Comparison of ENCODE assay signal across 9 mouse cellular contexts in the genomic region with DNA sequence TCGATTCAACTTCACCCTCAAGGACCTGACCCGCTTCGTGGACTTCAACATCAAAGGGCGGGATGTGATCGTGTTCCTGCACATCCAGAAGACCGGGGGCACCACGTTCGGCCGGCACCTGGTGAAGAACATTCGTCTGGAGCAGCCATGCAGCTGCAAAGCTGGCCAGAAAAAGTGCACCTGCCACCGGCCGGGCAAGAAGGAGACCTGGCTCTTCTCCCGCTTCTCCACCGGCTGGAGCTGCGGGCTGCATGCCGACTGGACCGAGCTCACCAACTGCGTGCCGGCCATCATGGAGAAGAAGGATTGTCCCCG. TPM values are rescaled to one million over a fixed set of nuclear protein-coding genes. Genes with fewer than 3 reads are reported as not detected.
DNase-seq lines count a peak whose midpoint lies in the region; ATAC-seq lines count a peak whose summit lies in the region.
"Had no signal": no experiment of that assay in that cellular context is flagged by ENCODE, and none has a peak within 500 bp of the region (broad histone marks: within the 10 kb centered on the region; RNA-seq: fewer than 3 reads in every experiment).

No protein-coding gene starts in this region.

- H3K36me3 ChIP-seq in lung, embryonic 15.5 days, result no peaks in the 10 kb centered on the region
- no peaks in the 10 kb centered on the region for H3K36me3 ChIP-seq in forebrain, embryonic 14.5 days (ENCODE audit: control insufficient read depth, insufficient read depth, low read length)
- no peaks in the 10 kb centered on the region for H3K36me3 ChIP-seq in liver, embryonic 12.5 days
- H3K36me3 ChIP-seq in stomach, embryonic 14.5 days (ENCODE audit: control insufficient read depth, insufficient read depth, low read length), result no peaks in the 10 kb centered on the region

- H3K4me3 ChIP-seq in lung, embryonic 15.5 days, result peak overlapping the region; percentile 72
- H3K4me3 ChIP-seq in forebrain, embryonic 14.5 days (ENCODE audit: low read depth, low read length), result peak overlapping the region; percentile 62
- H3K4me3 ChIP-seq in liver, embryonic 12.5 days, result peak overlapping the region; percentile 55
- H3K4me3 ChIP-seq in stomach, embryonic 14.5 days (ENCODE audit: low read depth, low read length), result peak overlapping the region; percentile 70

- peaks cover 16% of the 10 kb centered on the region for H3K4me1 ChIP-seq in lung, embryonic 15.5 days
- H3K4me1 ChIP-seq in forebrain, embryonic 14.5 days (ENCODE audit: control insufficient read depth, insufficient read depth, low read length), result no peaks in the 10 kb centered on the region; the same call in 1 of the 2 replicates
- no peaks in the 10 kb centered on the region for H3K4me1 ChIP-seq in liver, embryonic 12.5 days
- H3K4me1 ChIP-seq in stomach, embryonic 14.5 days (ENCODE audit: control insufficient read depth, insufficient read depth, low read length), result peaks cover 6% of the 10 kb centered on the region

- WGBS in lung, embryonic 15.5 days, result 2% methylated on average over 20 of the region's 20 CpGs
- 0% methylated on average over 20 of the region's 20 CpGs for WGBS in forebrain, embryonic 14.5 days
- 3% methylated on average over 20 of the region's 20 CpGs for WGBS in liver, embryonic 12.5 days (ENCODE audit: insufficient replicate concordance)
- 3% methylated on average over 20 of the region's 20 CpGs for WGBS in stomach, embryonic 14.5 days

- H3K27ac ChIP-seq in lung, embryonic 15.5 days, result no peak overlapping the region
- H3K27ac ChIP-seq in forebrain, embryonic 14.5 days (ENCODE audit: low read depth, low read length), result no peak overlapping the region
- no peak overlapping the region for H3K27ac ChIP-seq in liver, embryonic 12.5 days
- H3K27ac ChIP-seq in stomach, embryonic 14.5 days (ENCODE audit: low read length), result no peak overlapping the region

- peak; percentile 9 to 59 for DNase-seq in adrenal gland, adult (ENCODE audit: inconsistent age in 2 of 2, low spot score in 1 of 2)
- DNase-seq in adrenal gland, adult 8-10 months, result no peak
- no peak for DNase-seq in lung, adult 18-20 months
- peak; percentile 5 for DNase-seq in forebrain, embryonic 14.5 days (ENCODE audit: low spot score)

- ATAC-seq in lung, embryonic 15.5 days (ENCODE audit: borderline replicate concordance, extremely low read depth, low FRiP score, low TSS enrichment), result no peak
- no peak for ATAC-seq in forebrain, embryonic 14.5 days
- ATAC-seq in liver, embryonic 12.5 days, result no peak
- ATAC-seq in stomach, embryonic 14.5 days (ENCODE audit: insufficient number of reproducible peaks, insufficient read depth, low FRiP score, low read depth), result no peak
- no peak for ATAC-seq in activated CD4-positive, CD25-positive, alpha-beta regulatory T cell, adult 4 months

- peak overlapping the region; percentile 96 for H3K4me2 ChIP-seq in lung, embryonic 15.5 days
- H3K4me2 ChIP-seq in forebrain, embryonic 14.5 days (ENCODE audit: low read length), result peak overlapping the region; percentile 99
- H3K4me2 ChIP-seq in liver, embryonic 12.5 days, result peak overlapping the region; percentile 74
- peak overlapping the region; percentile 99 for H3K4me2 ChIP-seq in stomach, embryonic 14.5 days (replicated peaks; ENCODE audit: low read depth, low read length)

- H3K27me3 ChIP-seq in lung, embryonic 15.5 days, result peaks cover 56% of the 10 kb centered on the region
- H3K27me3 ChIP-seq in forebrain, embryonic 14.5 days (replicated peaks; ENCODE audit: control insufficient read depth, insufficient read depth, low read length), result peaks cover 31% of the 10 kb centered on the region
- H3K27me3 ChIP-seq in liver, embryonic 12.5 days (replicated peaks), result peaks cover 66% of the 10 kb centered on the region
- H3K27me3 ChIP-seq in stomach, embryonic 14.5 days (ENCODE audit: control insufficient read depth, insufficient read depth, low read length), result peaks cover 7% of the 10 kb centered on the region; the same call in 1 of the 2 replicates

- peak overlapping the region; percentile 51 for H3K9ac ChIP-seq in lung, embryonic 15.5 days
- peak overlapping the region; percentile 65 for H3K9ac ChIP-seq in forebrain, embryonic 14.5 days (ENCODE audit: low read length)
- H3K9ac ChIP-seq in liver, embryonic 12.5 days, result no peak overlapping the region
- H3K9ac ChIP-seq in stomach, embryonic 14.5 days (replicated peaks; ENCODE audit: low read depth, low read length), result peak overlapping the region; percentile 53; the same call in 1 of the 2 replicates

- no peaks in the 10 kb centered on the region for H3K9me3 ChIP-seq in lung, embryonic 15.5 days
- H3K9me3 ChIP-seq in forebrain, embryonic 14.5 days (replicated peaks; ENCODE audit: control insufficient read depth, low read length), result no peaks in the 10 kb centered on the region
- H3K9me3 ChIP-seq in liver, embryonic 12.5 days (replicated peaks), result no peaks in the 10 kb centered on the region
- H3K9me3 ChIP-seq in stomach, embryonic 14.5 days (ENCODE audit: control insufficient read depth, low read depth, low read length), result no peaks in the 10 kb centered on the region

RNA-seq across cellular contexts. Expression of a gene that starts 0.6 kb away (rescaled TPM):
- 1 to 10 TPM in 2 of 4 experiments, under 1 TPM in 2; 0.41 to 2.3 (median 1.0) TPM for total RNA-seq in adrenal gland, adult 8-10 months (2022)
- 1.1 and 1.8 TPM in 2 replicates for polyA plus RNA-seq in lung, embryonic 15.5 days (2015; fragmentation: Nextera tagmentation; extraction: Ambion mirVana)
- polyA plus RNA-seq in forebrain, embryonic 14.5 days (2014; fragmentation: Nextera tagmentation; extraction: Ambion mirVana), result 0.50 and 1.3 TPM in 2 replicates
- polyA plus RNA-seq in liver, embryonic 12.5 days (2016; fragmentation: Nextera tagmentation; extraction: Ambion mirVana), result not detected in 2 replicates
- 0.57 and 0.75 TPM in 2 replicates for polyA plus RNA-seq in stomach, embryonic 14.5 days (2014; fragmentation: Nextera tagmentation; extraction: Ambion mirVana)
- not detected for polyA plus RNA-seq in activated CD4-positive, CD25-positive, alpha-beta regulatory T cell, adult 4 months (2017; shearing (Covaris generic))
- total RNA-seq: neutrophil, adult 5-6 weeks had no signal

RNA-seq across cellular contexts. Expression of a gene that starts 39.5 kb away (rescaled TPM):
- total RNA-seq in adrenal gland, adult 8-10 months (2022), result 10 to 100 TPM; 13.2 to 26.1 (median 19.4) TPM
- polyA plus RNA-seq in lung, embryonic 15.5 days (2015; fragmentation: Nextera tagmentation; extraction: Ambion mirVana), result 12.6 and 20.3 TPM in 2 replicates
- 7.3 and 13.3 TPM in 2 replicates for polyA plus RNA-seq in forebrain, embryonic 14.5 days (2014; fragmentation: Nextera tagmentation; extraction: Ambion mirVana)
- 2.7 and 3.2 TPM in 2 replicates for polyA plus RNA-seq in liver, embryonic 12.5 days (2016; fragmentation: Nextera tagmentation; extraction: Ambion mirVana)
- 19.4 and 20.7 TPM in 2 replicates for polyA plus RNA-seq in stomach, embryonic 14.5 days (2014; fragmentation: Nextera tagmentation; extraction: Ambion mirVana)
- polyA plus RNA-seq in activated CD4-positive, CD25-positive, alpha-beta regulatory T cell, adult 4 months (2017; shearing (Covaris generic)), result 1 to 10 TPM; 1.4 to 2.0 TPM

Comparison
In these comparisons a context has a peak if more than half of its experiments do, and no peak if none do; other contexts are left out.
1. DNase-seq: peak in adrenal gland, adult (2 of 2) and forebrain, embryonic 14.5 days (single experiment); none in adrenal gland, adult 8-10 months (single experiment) and lung, adult 18-20 months (0 of 2).
2. Peak in every context shown above with its lines, with median percentiles within 50 percentile points of each other: H3K4me2 ChIP-seq and H3K4me3 ChIP-seq.